Mouse (Mus musculus): ENCODE results near the gene Tcl1b1. TPM values are rescaled to one million over a fixed set of nuclear protein-coding genes. Genes with fewer than 3 reads are reported as not detected.

Gene Tcl1b1
- not detected for total RNA-seq (2023)

GRCm38 (mm10) chr12:105159390-105159789 is at the start of gene Tcl1b1:
TSS of gene Tcl1b1 (plus strand) at chr12:105159690.

GRCm38 (mm10) chr12:105145714-105146113 is 13.8 kb upstream of the Tcl1b1 start, which contains the start of gene Tcl1b2:
TSS of gene Tcl1b2 (plus strand) at chr12:105146014.

GRCm38 (mm10) chr12:105176044-105176443 is 16.6 kb downstream of the Tcl1b1 start, which contains the start of gene Tcl1b5:
TSS of gene Tcl1b5 (plus strand) at chr12:105176344.

GRCm38 (mm10) chr12:105190743-105191142 is 31.3 kb downstream of the Tcl1b1 start, which contains the start of gene Tcl1b3:
TSS of gene Tcl1b3 (plus strand) at chr12:105191043.

GRCm38 (mm10) chr12:105201657-105202056 is 42.2 kb downstream of the Tcl1b1 start, which contains the start of gene Tcl1b4:
TSS of gene Tcl1b4 (plus strand) at chr12:105201957.

Other genes with a start within 250 kb of the Tcl1b1 start
- 10 to 100 TPM; 30.4 to 36.1 TPM for gene Syne3, start 149.9 kb upstream of the Tcl1b1 start, total RNA-seq (2023)
- 10 to 100 TPM; 30.2 to 34.2 TPM for gene Glrx5, start 127.0 kb upstream of the Tcl1b1 start, total RNA-seq (2023)
- not detected for gene Tcl1b2, start 13.7 kb upstream of the Tcl1b1 start, total RNA-seq (2023)
- not detected for gene Tcl1b5, start 16.7 kb downstream of the Tcl1b1 start, total RNA-seq (2023)
- not detected for gene Tcl1b3, start 31.4 kb downstream of the Tcl1b1 start, total RNA-seq (2023)
- not detected for gene Tcl1b4, start 42.3 kb downstream of the Tcl1b1 start, total RNA-seq (2023)
- gene Tcl1, start 63.1 kb downstream of the Tcl1b1 start, total RNA-seq (2023) = not detected
- not detected for gene Tunar, start 174.2 kb downstream of the Tcl1b1 start, total RNA-seq (2023)